Comparison of ENCODE assay signal across 7 mouse cellular contexts in the genomic region with DNA sequence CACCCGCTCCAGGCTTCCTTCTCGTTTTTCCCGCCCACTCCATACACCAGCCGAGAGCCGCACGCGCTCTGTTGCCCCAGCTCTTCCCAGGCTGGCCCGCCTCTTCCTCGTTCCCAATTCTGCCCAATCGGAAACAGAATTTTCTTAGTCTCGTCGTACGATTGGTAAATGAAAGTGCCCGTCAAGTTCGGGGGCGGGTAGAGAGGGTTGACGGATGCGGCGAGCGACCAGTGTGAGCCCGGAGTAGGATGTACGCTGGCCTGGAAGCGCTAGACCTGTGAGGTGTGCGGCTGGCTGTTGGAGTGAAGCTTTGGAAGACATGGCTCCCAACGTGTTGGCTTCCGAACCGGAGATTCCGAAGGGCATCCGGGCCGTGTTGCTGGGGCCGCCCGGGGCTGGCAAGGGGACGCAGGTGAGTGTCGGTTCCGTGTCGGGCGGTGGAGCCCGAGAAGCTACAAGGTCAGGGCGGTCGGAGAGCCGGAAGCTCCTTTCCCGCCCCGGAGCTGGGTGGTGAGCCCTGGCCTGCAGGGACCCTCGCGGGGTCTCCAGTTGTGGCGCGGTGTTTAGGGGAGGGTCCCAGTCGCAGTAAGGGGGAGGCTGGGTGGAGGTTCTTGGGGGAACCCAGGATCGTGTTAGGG. TPM values are rescaled to one million over a fixed set of nuclear protein-coding genes. Genes with fewer than 3 reads are reported as not detected.
DNase-seq lines count a peak whose midpoint lies in the region; ATAC-seq lines count a peak whose summit lies in the region.

No protein-coding gene starts in this region.

- peak overlapping the region; percentile 87 for H3K9ac ChIP-seq in embryonic facial prominence, embryonic 12.5 days
- H3K9ac ChIP-seq in limb, embryonic 11.5 days (ENCODE audit: low read length) = peak overlapping the region; percentile 79
- H3K9ac ChIP-seq in midbrain, embryonic 14.5 days (replicated peaks; ENCODE audit: low read length) = peak overlapping the region; percentile 69

- peak overlapping the region; percentile 75 for H3K27ac ChIP-seq in embryonic facial prominence, embryonic 12.5 days
- peak overlapping the region; percentile 42; the same call in 1 of the 2 replicates for H3K27ac ChIP-seq in limb, embryonic 11.5 days (replicated peaks; ENCODE audit: low read depth, low read length)
- peak overlapping the region; percentile 70 for H3K27ac ChIP-seq in midbrain, embryonic 14.5 days (replicated peaks; ENCODE audit: low read depth, low read length)

- H3K4me1 ChIP-seq in embryonic facial prominence, embryonic 12.5 days = peaks cover 11% of the 10 kb centered on the region
- H3K4me1 ChIP-seq in limb, embryonic 11.5 days (ENCODE audit: control insufficient read depth, insufficient read depth, low read length) = peaks cover 7% of the 10 kb centered on the region; the same call in 1 of the 2 replicates
- H3K4me1 ChIP-seq in midbrain, embryonic 14.5 days (ENCODE audit: control insufficient read depth, insufficient read depth, low read length) = peaks cover 11% of the 10 kb centered on the region

- under 1% methylated on average over 49 of the region's 49 CpGs for WGBS in embryonic facial prominence, embryonic 12.5 days
- under 1% methylated on average over 49 of the region's 49 CpGs for WGBS in limb, embryonic 11.5 days
- WGBS in midbrain, embryonic 14.5 days = under 1% methylated on average over 49 of the region's 49 CpGs

- no peaks in the 10 kb centered on the region for H3K9me3 ChIP-seq in embryonic facial prominence, embryonic 12.5 days
- no peaks in the 10 kb centered on the region for H3K9me3 ChIP-seq in limb, embryonic 11.5 days (ENCODE audit: control insufficient read depth, low read length)
- no peaks in the 10 kb centered on the region for H3K9me3 ChIP-seq in midbrain, embryonic 14.5 days (ENCODE audit: control insufficient read depth, low read length)

- peak overlapping the region; percentile 90 for H3K4me3 ChIP-seq in embryonic facial prominence, embryonic 12.5 days
- peak overlapping the region; percentile 88 for H3K4me3 ChIP-seq in limb, embryonic 11.5 days (ENCODE audit: low read depth, low read length)
- peak overlapping the region; percentile 83 for H3K4me3 ChIP-seq in midbrain, embryonic 14.5 days (replicated peaks; ENCODE audit: low read depth, low read length)

- ATAC-seq in embryonic facial prominence, embryonic 12.5 days (ENCODE audit: insufficient number of reproducible peaks, insufficient read depth, low FRiP score, low TSS enrichment) = peak; percentile 100
- ATAC-seq in limb, embryonic 11.5 days (ENCODE audit: insufficient number of reproducible peaks, low FRiP score, low TSS enrichment, low read depth) = peak; percentile 99
- peak; percentile 100 for ATAC-seq in midbrain, embryonic 14.5 days (ENCODE audit: low FRiP score, low TSS enrichment)

- peaks cover 6% of the 10 kb centered on the region; the same call in 1 of the 2 replicates for H3K36me3 ChIP-seq in embryonic facial prominence, embryonic 12.5 days
- peaks cover 2% of the 10 kb centered on the region; the same call in 1 of the 2 replicates for H3K36me3 ChIP-seq in limb, embryonic 11.5 days (ENCODE audit: control insufficient read depth, insufficient read depth, low read length)
- H3K36me3 ChIP-seq in midbrain, embryonic 14.5 days (ENCODE audit: control insufficient read depth, insufficient read depth, low read length) = peaks cover 8% of the 10 kb centered on the region; the same call in 1 of the 2 replicates

- DNase-seq in adrenal gland, postnatal 25 days = peak; percentile 90
- DNase-seq in heart, adult 11 months = peak; percentile 100
- DNase-seq in kidney, adult 18-20 months = peak; percentile 97
- peak; percentile 99 for DNase-seq in limb, embryonic 11.5 days (ENCODE audit: low spot score)
- DNase-seq in midbrain, embryonic 14.5 days = peak; percentile 98
- peak; percentile 85 to 94 for DNase-seq in spleen, adult 18-20 months

- no peaks in the 10 kb centered on the region for H3K27me3 ChIP-seq in embryonic facial prominence, embryonic 12.5 days
- H3K27me3 ChIP-seq in limb, embryonic 11.5 days (ENCODE audit: control insufficient read depth, insufficient read depth, low read length) = no peaks in the 10 kb centered on the region
- no peaks in the 10 kb centered on the region for H3K27me3 ChIP-seq in midbrain, embryonic 14.5 days (ENCODE audit: control insufficient read depth, insufficient read depth, low read length)

- peak overlapping the region; percentile 92 for H3K4me2 ChIP-seq in embryonic facial prominence, embryonic 12.5 days (replicated peaks)
- H3K4me2 ChIP-seq in limb, embryonic 11.5 days (ENCODE audit: low read depth, severe bottlenecking) = peak overlapping the region; percentile 83
- H3K4me2 ChIP-seq in midbrain, embryonic 14.5 days (ENCODE audit: low read length) = peak overlapping the region; percentile 83

RNA-seq across cellular contexts. Expression of gene Ak2, which starts 1.4 kb away (rescaled TPM):
- total RNA-seq in adrenal gland, postnatal 25 days (2021) = 121 and 128 TPM in 2 replicates
- 184 and 185 TPM in 2 replicates for polyA plus RNA-seq in embryonic facial prominence, embryonic 12.5 days (2016; fragmentation: Nextera tagmentation; extraction: Ambion mirVana)
- polyA plus RNA-seq in limb, embryonic 11.5 days (2014; fragmentation: Nextera tagmentation; extraction: Ambion mirVana) = 176 and 182 TPM in 2 replicates
- 54.5 and 63.3 TPM in 2 replicates for polyA plus RNA-seq in midbrain, embryonic 14.5 days (2014; fragmentation: Nextera tagmentation; extraction: Ambion mirVana)

RNA-seq across cellular contexts. Expression of gene Azin2, which starts 30.9 kb away (rescaled TPM):
- total RNA-seq in adrenal gland, postnatal 25 days (2021) = 36.0 and 44.8 TPM in 2 replicates
- polyA plus RNA-seq in embryonic facial prominence, embryonic 12.5 days (2016; fragmentation: Nextera tagmentation; extraction: Ambion mirVana) = 28.8 and 30.8 TPM in 2 replicates
- polyA plus RNA-seq in limb, embryonic 11.5 days (2014; fragmentation: Nextera tagmentation; extraction: Ambion mirVana) = 14.9 and 15.4 TPM in 2 replicates
- 18.0 and 19.6 TPM in 2 replicates for polyA plus RNA-seq in midbrain, embryonic 14.5 days (2014; fragmentation: Nextera tagmentation; extraction: Ambion mirVana)

Comparison
In these comparisons a context has a peak if more than half of its experiments do, and no peak if none do; other contexts are left out.
1. Peak in every context shown above with its lines: DNase-seq, ATAC-seq, H3K4me3 ChIP-seq and H3K27ac ChIP-seq.